Mouse (Mus musculus): Measurements from ENCODE around the gene Dnajc6. TPM values are rescaled to one million over a fixed set of nuclear protein-coding genes. Genes with fewer than 3 reads are reported as not detected.

Gene Dnajc6
- polyA plus RNA-seq, 2 experiments, result 0.82 to 0.98 TPM

- Histone ChIP-seq H3K4me1 (ENCODE audit: control insufficient read depth, insufficient read depth, low read length) (no peaks in the 10 kb centered on the region), H3K27me3 (ENCODE audit: control insufficient read depth, insufficient read depth, low read length) (no peaks in the 10 kb centered on the region), H3K4me2 (replicated peaks; ENCODE audit: low read depth, low read length, severe bottlenecking) (no peak overlapping the region), H3K9ac (ENCODE audit: low read depth, low read length, severe bottlenecking) (no peak overlapping the region), H3K36me3 (ENCODE audit: control insufficient read depth, insufficient read depth, low read length) (no peaks in the 10 kb centered on the region), H3K4me3 (replicated peaks; ENCODE audit: low read length) (no peak overlapping the region), H3K27ac (replicated peaks; ENCODE audit: low read depth, low read length) (no peak overlapping the region), H3K9me3 (ENCODE audit: control insufficient read depth, low read length) (no peaks in the 10 kb centered on the region)
- ATAC-seq (ENCODE audit: low FRiP score, low read depth) (peak; percentile 37; the same call in 1 of the 2 replicates), DNase-seq (ENCODE audit: low spot score) (no peak)
- no peak for TF ChIP-seq POLR2A (IDR thresholded peaks at IDR 0.05; ENCODE audit: borderline replicate concordance, extremely low read depth, insufficient read depth, insufficient read length)
- WGBS, result 61% methylated on average over 3 of the region's 3 CpGs
These were observed 188.4 kb downstream of the Dnajc6 start for GRCm38 (mm10) chr4:101684821-101685220.

DNA sequence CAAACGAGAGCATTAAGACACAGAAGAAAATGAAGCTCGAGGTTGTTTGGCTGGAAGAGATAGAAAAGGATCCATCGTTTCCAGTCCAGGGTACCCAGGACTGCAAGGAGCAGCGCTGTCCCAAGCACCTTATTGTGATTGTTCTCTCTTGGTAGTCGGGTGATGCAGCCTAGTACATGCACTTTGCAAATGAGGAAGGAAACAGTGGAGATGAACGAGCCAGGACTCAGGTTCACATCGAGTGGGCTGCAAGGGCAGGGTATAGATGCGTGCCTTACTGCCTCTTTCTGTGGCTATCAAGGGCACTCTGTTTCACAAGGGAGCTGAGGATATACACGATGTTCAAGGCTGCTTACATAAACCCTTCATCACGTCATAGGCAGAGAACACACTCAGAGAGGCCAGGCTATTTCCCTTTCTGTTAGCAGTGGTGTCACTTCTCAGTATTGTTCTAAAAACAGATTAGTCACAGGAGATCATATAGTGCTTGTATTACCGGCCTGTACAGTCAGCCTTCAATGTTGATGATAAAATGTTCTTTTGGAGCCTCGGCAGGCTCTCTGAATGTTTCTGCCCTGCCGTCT is 189.9 kb downstream of the Dnajc6 start:
- Histone ChIP-seq H3K9me3 (ENCODE audit: control insufficient read depth, low read length) (no peaks in the 10 kb centered on the region), H3K36me3 (ENCODE audit: control insufficient read depth, insufficient read depth, low read length) (no peaks in the 10 kb centered on the region), H3K9ac (ENCODE audit: low read depth, low read length, severe bottlenecking) (no peak overlapping the region), H3K27me3 (ENCODE audit: control insufficient read depth, insufficient read depth, low read length) (no peaks in the 10 kb centered on the region), H3K27ac (replicated peaks; ENCODE audit: low read depth, low read length) (no peak overlapping the region), H3K4me3 (replicated peaks; ENCODE audit: low read length) (no peak overlapping the region), H3K4me2 (replicated peaks; ENCODE audit: low read depth, low read length, severe bottlenecking) (no peak overlapping the region), H3K4me1 (ENCODE audit: control insufficient read depth, insufficient read depth, low read length) (no peaks in the 10 kb centered on the region)
- ATAC-seq (ENCODE audit: low FRiP score, low read depth) (no peak), DNase-seq (ENCODE audit: low spot score) (no peak)
- 81% methylated on average over 13 of the region's 13 CpGs for WGBS
- TF ChIP-seq POLR2A (IDR thresholded peaks at IDR 0.05; ENCODE audit: borderline replicate concordance, extremely low read depth, insufficient read depth, insufficient read length), result no peak

- no peaks in the 10 kb centered on the region for H3K9me3 ChIP-seq (ENCODE audit: control insufficient read depth, low read length)
- H3K9ac ChIP-seq (ENCODE audit: low read depth, low read length, severe bottlenecking), result no peak overlapping the region
- no peaks in the 10 kb centered on the region for H3K4me1 ChIP-seq (ENCODE audit: control insufficient read depth, insufficient read depth, low read length)
- DNase-seq (ENCODE audit: low spot score) (no peak), ATAC-seq (ENCODE audit: low FRiP score, low read depth) (no peak)
- WGBS, result 75% methylated on average over 4 of the region's 4 CpGs
- H3K27me3 ChIP-seq (ENCODE audit: control insufficient read depth, insufficient read depth, low read length), result no peaks in the 10 kb centered on the region
- no peaks in the 10 kb centered on the region for H3K36me3 ChIP-seq (ENCODE audit: control insufficient read depth, insufficient read depth, low read length)
- no peak overlapping the region for H3K4me2 ChIP-seq (replicated peaks; ENCODE audit: low read depth, low read length, severe bottlenecking)
- 0 out of 2 replicates have a peak overlapping the region, but pooled peaks have one; percentile 33 for H3K27ac ChIP-seq (replicated peaks; ENCODE audit: low read depth, low read length)
- no peak for TF ChIP-seq POLR2A (IDR thresholded peaks at IDR 0.05; ENCODE audit: borderline replicate concordance, extremely low read depth, insufficient read depth, insufficient read length)
- no peak overlapping the region for H3K4me3 ChIP-seq (replicated peaks; ENCODE audit: low read length)
These were observed 192.8 kb downstream of the Dnajc6 start for GRCm38 (mm10) chr4:101689241-101689640.

DNA sequence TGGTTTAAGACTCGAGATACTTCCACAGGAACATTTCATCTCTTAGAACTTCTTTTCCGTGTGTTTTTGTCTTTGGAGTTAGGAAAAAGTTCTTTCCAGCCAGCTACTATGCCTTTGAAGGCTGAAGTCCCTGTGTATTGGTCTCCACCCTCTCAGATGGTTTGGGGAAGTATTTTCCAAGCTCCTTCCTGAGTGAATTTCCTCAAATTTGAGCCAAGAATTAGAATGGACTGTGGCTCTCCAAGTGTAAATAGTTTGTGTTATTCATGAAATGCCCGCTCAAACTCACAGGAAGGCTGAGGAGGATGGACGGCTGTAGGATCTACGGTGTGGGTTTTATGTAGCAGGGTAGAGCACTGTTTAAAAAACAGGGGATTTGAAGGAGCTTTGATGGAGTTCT is 193.2 kb downstream of the Dnajc6 start:
- TF ChIP-seq POLR2A (IDR thresholded peaks at IDR 0.05; ENCODE audit: borderline replicate concordance, extremely low read depth, insufficient read depth, insufficient read length), result no peak
- no peak overlapping the region for H3K4me2 ChIP-seq (replicated peaks; ENCODE audit: low read depth, low read length, severe bottlenecking)
- H3K4me1 ChIP-seq (ENCODE audit: control insufficient read depth, insufficient read depth, low read length), result no peaks in the 10 kb centered on the region
- ATAC-seq (ENCODE audit: low FRiP score, low read depth) (no peak), DNase-seq (ENCODE audit: low spot score) (no peak)
- H3K27ac ChIP-seq (replicated peaks; ENCODE audit: low read depth, low read length), result peak overlapping the region; percentile 33; the same call in 1 of the 2 replicates
- no peak overlapping the region for H3K4me3 ChIP-seq (replicated peaks; ENCODE audit: low read length)
- no peaks in the 10 kb centered on the region for H3K27me3 ChIP-seq (ENCODE audit: control insufficient read depth, insufficient read depth, low read length)
- no peaks in the 10 kb centered on the region for H3K9me3 ChIP-seq (ENCODE audit: control insufficient read depth, low read length)
- no peaks in the 10 kb centered on the region for H3K36me3 ChIP-seq (ENCODE audit: control insufficient read depth, insufficient read depth, low read length)
- WGBS, result 67% methylated on average over 5 of the region's 5 CpGs
- H3K9ac ChIP-seq (ENCODE audit: low read depth, low read length, severe bottlenecking), result no peak overlapping the region

Other genes with a start within 250 kb of the Dnajc6 start
- 50.0 and 59.7 TPM in 2 replicates for gene Jak1, start 231.4 kb upstream of the Dnajc6 start, polyA plus RNA-seq (2012; rRNA removed)
- gene Jak1, start 231.4 kb upstream of the Dnajc6 start, polyA plus RNA-seq (2014; fragmentation: Nextera tagmentation; extraction: Ambion mirVana), result 105 and 111 TPM in 2 replicates
- 17.9 and 18.4 TPM in 2 replicates for gene Ak4, start 77.4 kb upstream of the Dnajc6 start, polyA plus RNA-seq (2012; rRNA removed)
- gene Ak4, start 77.4 kb upstream of the Dnajc6 start, polyA plus RNA-seq (2014; fragmentation: Nextera tagmentation; extraction: Ambion mirVana), result 5.8 TPM in 2 replicates
- 98.6 and 104 TPM in 2 replicates for gene Leprot, start 151.1 kb downstream of the Dnajc6 start, polyA plus RNA-seq (2012; rRNA removed)
- gene Leprot, start 151.1 kb downstream of the Dnajc6 start, polyA plus RNA-seq (2014; fragmentation: Nextera tagmentation; extraction: Ambion mirVana), result 102 and 111 TPM in 2 replicates
- gene Lepr, start 220.8 kb downstream of the Dnajc6 start, polyA plus RNA-seq (2012; rRNA removed), result 10.3 and 13.0 TPM in 2 replicates
- 12.8 and 16.1 TPM in 2 replicates for gene Lepr, start 220.8 kb downstream of the Dnajc6 start, polyA plus RNA-seq (2014; fragmentation: Nextera tagmentation; extraction: Ambion mirVana)